Mouse (Mus musculus) kidney, adult 9 months (tissue): ENCODE results near the gene Hp1bp3.

Experiments
- DNase-seq: peaks from one replicate; pipeline ENCODE4 v3.0.0; 2022

Gene Hp1bp3

DNA sequence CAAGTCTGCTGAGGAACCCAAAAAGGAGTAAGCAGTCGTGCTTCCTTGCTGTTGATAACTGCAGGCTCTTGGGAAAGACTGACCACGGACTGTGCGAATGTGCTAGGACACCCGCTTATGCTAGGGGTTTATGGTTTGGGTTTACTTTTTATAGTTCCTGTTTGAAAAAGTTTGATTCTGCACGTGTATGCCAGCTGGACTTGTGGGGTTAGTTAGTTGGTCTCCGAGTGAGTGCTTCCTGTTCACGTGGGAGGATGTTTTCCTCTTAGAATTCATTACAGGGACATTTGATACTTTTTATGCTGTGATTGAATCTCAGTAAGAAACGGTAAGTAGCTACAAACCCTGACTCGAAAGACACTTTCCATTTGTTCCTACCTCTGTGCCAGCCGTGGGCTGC is 7.5 kb downstream of the Hp1bp3 start:
- no peak for DNase-seq

DNA sequence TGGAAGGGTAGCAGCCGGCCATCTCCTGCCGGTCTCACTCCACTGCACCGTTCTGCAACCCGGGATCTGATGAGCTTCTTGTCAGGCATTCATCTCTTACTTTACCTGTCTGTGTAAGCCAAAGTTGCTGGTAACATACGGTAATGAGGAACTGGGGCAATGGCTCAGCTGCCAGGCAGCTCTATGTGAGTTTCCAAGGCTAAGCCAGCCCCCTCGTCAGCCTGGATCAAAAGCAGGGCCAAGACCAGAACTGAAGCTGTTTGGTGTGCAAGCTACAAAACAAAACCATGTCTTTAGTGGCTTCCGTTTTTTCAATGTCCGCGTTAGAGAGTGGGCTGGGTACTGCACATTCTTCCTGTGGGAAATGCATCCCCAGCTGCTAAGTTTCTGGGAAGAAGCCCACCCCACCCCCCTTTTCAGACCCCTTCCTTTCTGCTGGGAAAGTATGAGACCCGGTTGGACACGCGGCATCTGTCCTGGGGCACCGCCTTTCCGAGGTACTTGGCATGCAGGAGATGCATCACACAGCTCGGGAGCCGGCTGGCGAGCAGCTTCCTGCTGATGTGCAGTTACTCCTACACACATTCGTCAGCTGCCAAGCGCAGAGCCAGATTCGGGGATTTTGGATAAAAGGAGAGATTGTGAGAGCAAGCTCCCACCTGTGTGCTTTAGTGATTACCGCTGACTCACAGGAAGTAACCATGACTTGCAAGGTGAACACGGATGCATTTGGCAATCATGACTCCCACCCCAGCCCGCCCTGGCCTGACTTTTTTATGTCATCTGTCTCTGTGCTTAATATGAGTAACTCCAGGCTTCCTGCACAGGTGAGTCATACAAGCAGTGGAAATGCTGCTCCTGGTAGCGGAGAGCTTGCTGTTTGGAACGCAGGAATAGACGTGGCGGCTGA is 30.9 kb downstream of the Hp1bp3 start:
- DNase-seq: no peak

DNA sequence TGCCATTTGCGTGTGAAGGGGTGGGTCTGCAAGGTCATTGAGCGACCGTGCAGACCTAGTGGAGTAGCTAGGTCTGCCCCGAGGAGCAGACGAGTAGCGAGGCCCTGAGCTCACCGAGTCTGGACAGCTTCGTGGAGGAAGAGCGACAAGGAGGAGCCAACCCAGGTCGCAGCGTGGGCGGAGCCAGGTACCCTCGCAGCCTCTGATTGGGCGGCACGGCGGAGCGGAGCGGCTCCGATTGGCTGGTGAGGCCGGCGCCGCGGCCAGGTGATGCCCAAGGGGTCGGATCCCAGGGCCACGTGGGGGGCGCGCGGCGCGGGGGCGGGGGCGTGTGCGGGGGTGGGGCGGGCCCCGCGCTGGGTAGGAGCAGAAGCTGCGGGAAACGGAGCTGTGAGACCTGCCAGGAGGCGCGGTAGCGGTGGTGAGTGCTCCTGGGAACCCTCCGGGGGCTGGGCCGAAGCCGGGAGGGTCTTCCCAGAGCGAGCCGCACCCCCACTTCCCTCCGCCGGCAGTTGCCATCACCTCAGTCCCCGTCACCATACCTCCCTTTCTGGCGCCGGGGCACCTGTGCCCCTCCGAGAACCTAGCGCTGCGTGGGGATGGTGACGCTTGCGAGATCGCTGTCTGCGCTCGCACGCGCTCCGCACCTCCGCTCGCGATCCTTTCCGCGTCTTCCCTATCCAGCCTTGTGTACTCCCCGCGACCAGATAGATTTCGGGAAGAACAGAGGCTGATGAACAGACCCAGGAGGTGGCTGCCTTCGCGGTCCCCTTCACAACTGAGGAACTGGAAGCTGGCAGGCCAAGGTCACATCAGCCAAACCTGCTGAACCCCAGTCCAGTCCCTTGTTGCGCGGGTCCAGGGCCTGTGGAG is 34.2 kb downstream of the Hp1bp3 start, which contains the start of the genes Sh2d5 and Kif17:
TSS of gene Sh2d5 (plus strand) at position 316 of the 873 bp plus-strand sequence.
TSS of gene Kif17 (plus strand) at position 348 of the 873 bp plus-strand sequence.
- DNase-seq: peak; percentile 51

DNA sequence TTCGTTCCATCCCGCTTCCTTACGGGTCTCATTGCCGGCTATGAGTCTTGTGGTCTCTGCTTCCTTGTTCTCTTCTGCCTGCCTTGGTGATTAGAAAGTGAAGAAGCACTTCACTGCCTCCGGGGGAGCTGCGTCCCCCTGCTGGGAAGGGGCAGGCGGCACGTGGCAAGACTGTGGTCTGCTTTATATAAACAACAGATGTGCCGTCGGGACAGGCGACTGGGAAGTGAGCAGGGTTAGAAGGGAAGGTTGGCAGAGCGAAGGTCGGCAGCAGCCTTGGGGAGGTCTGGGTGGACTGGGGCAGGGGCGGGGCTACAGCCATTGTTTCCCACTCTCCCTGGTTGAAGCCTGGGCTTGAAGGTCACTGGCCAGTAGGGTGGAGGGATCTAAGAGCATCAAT is 35.7 kb downstream of the Hp1bp3 start:
- DNase-seq: peak; percentile 14

DNA sequence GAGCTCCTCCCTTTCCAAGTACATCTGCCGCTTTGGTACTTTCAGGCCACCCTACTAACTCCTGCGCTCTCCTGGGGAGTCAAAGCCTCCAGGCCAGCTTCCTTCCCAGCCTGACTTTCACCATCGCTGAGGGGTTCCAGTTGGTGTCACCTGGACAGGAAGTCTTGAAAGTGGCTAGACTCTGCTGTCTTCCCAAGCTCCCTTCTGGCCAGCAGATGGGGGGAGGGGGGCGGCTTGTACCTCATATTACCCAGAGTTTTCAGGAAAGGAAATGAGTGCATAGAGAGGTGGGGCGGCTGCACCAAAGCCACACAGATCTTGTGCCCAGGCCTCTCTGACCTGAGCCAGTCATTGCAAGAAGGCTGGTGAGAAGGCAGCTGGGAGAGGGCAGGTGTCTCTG is 36.1 kb downstream of the Hp1bp3 start:
- no peak for DNase-seq

DNA sequence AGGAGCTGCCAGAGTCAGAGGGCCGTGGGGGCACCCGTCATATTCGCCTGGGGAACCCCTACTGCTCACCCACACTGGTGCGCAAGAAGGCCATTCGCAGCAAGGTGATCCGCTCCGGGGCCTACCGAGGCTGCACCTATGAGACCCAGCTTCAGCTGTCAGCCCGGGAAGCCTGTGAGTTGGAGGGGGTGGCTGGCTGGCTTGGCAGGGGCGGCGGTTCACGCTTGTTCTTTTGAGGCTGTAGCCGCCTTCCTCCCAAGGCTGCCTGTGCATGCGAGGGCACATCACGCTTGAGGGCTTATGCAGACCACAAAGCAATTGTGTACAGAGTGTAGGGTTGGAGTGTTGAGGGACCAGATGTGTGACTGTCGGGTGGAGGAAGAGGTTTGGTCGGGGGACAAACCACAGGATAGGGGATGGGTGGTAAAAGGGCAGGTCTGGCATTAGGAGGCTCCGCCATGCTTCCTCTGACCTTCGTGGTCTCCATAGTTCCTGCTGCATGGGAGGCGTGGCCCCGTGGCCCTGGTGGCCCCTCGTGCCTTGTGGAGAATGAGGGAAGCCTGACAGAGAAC is 41.1 kb downstream of the Hp1bp3 start:
- DNase-seq: no peak

DNA sequence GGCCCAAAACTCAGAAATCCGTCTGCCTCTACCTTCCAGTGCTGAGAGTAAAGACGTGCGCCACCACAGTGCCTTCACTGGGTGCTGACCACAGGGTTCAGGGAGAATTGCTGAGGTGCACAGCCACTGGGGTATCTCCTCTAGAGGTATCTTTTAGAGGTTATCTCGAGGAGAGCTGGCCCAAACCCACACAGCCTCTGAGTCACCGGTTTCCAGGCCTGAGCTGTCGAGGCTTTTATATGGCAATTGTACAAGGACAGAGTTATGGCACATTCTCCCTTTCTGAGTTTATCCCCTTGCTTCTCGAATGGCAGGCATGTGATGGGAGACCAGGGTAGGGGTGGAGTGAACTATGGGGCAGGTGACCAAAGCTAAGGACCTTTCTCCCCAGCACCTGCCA is 42.6 kb downstream of the Hp1bp3 start:
- no peak for DNase-seq

DNA sequence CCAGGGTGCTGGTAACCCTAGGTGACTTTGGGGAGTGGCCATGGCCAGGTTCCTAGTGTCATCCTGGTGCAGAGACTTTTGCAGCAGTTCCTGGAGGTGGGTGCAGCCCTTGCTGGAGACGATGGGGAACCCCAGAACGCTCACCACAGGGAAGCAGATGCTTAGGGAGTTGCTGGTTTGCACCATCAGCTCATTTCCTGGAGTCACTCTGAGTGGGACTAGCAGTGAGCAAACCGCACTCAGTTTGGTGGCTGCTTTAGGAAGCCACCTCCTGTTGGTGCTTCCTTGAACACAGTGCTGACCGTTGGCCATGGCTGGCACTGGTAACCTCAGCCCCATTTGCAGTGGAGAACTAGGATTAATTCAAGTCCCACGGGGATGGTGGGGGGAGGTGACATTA is 43.4 kb downstream of the Hp1bp3 start:
- DNase-seq: no peak

DNA sequence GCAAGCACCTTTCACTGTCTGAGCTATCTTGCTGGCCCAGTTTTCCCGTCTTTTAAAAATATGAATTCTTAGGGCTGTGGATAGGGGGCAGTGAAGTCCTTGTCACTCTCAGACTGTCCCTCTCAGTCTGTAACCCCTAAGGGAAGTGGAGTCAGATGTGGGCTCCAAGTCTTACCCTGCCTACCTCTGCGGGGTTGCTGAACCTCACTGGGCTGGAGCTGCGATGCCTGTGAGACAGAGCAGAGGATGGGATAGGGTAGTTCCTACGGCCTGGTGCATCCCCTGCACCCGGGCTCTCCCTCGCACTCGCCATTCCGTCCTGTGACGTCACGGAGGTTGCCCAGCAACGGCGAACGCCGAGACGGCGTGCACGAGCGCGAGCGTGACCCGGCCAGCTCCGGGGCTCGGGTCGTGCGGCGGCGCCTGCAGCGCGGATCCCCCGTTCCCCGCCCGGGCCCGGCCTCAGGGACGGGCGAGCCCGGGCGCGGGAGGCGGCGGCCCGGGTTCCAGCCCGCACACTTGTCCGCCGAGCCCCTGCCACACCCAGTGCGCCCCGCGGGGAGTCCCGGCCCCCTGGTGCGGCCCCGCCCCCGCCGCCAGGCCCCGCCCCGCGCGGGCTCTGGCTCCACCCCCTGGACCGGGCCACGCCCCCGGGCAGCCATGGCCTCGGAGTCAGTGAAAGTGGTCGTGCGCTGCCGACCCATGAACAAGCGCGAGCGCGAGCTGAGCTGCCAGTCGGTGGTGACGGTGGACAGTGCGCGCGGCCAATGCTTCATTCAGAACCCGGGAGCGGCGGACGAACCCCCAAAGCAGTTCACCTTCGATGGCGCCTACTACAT is 46.0 kb downstream of the Hp1bp3 start:
- peak; percentile 80 for DNase-seq

DNA sequence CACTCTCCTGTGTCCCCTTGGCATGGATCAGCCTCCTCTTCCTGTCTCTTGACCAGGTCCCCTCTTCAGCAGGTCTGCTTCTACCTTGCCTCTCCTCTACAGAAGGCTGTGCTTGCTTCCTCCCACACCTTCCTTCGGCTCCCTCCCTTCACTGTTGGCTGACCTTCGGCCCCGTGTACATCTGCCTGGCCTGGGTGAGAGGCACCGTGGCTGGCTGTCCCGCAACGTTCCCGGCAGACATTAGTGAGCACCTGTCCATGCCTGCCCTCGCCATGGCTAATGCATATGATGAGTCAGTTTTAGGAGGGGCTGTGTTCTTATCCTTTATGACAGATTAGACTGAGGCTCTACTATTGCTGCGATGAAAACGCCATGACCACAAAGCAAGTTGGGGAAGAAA is 51.8 kb downstream of the Hp1bp3 start:
- DNase-seq: no peak

DNA sequence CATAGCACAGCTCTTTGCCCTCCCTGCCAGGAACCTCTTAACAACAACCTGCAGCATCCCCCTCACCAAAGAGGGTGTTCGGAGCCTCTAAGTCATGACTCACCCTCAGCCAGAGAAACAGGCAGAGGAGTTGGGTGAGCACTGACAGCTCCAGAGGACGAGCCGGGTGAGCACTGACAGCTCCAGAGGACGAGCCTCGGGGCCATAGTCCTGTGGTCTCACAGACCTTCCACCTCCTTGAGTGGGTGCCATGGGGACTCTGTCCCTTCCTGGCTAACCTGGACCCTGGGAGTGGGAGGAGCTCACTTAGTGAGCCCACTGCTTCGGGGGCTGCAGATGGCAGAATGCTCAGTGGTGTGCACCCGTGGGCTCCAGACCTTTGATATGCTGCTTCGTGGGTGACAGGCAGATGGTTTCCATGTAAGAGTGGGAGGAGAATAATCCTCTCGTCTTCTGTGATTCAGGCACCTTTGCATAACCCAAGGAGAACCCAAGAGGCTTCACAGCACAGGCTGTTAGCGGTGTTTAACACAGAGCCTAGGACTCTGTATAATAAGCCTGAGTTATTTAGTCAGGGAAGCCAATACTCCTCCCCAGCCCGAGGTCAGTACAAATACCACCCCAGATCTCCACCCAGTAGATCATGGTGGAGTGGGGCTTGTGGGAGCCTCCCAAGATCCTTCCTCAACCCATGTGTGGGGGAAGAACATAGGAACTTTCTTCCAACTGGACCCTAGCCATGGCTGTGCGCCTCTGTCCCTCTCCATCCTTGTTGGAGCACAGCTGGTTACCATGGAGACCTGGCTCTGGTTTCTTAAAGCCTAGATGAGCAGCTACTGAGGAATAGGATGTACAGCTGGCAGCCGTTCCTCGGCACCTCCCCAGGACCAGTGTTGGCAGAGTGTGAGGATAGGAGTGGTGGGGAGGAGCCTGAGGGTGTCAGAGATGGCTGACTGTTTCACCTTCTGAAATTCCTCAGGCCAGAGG is 56.2 kb downstream of the Hp1bp3 start:
- no peak for DNase-seq

DNA sequence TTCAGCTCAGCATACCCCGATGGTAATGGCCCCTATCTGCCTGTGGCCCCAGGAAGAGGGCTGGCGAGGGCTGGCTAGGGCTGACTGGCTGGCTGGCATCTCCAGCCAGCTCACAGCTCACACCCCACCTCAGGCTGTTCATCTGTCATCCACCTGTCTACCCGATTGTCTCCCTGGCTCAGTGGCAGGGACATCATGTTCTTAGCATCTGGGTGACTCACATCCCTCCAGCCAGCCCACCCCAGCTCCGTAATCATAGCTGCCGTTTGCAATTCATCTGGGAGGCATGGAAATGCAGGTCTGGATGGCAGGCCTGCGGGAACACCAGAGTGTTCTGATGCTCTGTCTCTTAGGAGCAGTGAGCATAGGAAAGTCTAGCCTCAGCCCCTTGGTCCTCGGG is 62.2 kb downstream of the Hp1bp3 start:
- DNase-seq: no peak

DNA sequence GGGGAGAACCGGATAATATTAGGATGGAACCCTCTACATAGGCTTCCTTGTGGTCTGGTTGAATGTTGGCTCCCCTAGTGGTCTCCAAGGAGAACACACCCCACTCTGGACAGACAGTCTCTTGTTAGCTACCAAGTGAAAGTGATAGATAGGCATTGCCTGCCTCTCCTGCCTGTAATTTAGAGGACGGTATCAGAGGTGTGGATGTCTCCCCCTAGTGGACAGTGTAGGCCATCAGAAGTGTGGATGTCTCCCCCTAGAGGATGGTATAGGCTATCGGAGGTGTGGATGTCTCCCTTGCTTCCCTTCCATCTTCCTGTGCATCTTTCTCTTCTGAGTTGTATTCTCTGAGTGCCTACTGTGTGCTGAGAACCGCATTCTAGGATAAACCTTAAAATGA is 66.7 kb downstream of the Hp1bp3 start:
- peak; percentile 83 for DNase-seq

DNA sequence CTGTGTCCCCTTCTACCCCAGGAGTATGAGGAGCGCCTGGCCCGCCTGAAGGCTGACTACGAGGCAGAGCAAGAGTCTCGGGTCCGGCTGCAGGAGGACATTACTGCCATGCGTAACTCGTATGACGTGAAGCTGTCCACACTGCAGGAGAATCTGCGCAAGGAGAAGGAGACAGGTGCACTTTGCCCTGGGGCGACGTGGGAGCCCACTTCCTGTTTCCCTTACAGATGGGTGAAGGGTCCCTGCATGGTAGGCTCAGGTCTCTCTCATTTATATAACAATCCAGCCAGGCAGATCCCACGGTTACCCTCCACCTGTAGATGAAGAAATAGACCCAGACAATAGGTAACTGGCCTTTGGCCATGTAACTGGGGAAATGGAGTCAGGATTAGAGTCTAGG is 70.3 kb downstream of the Hp1bp3 start:
- no peak for DNase-seq

DNA sequence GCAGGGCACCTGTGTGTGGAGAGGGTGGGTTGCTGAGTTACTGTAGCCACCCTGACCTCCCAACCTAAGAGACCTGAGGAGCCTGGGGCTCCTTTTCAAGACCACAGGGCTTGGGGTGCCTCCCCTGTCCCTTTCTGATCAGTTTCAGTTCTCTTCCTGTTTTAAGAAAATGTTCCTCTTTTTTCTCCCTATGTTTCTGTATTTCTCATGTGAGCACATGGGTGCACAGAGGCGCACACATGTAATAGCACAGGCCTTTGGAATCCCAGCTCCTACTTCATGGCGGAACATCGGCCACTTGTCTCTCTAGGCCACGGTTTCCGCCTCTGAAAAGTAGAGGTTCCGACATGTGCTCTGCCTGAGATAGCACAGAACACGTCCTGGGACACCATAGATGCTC is 72.6 kb downstream of the Hp1bp3 start:
- no peak for DNase-seq

DNA sequence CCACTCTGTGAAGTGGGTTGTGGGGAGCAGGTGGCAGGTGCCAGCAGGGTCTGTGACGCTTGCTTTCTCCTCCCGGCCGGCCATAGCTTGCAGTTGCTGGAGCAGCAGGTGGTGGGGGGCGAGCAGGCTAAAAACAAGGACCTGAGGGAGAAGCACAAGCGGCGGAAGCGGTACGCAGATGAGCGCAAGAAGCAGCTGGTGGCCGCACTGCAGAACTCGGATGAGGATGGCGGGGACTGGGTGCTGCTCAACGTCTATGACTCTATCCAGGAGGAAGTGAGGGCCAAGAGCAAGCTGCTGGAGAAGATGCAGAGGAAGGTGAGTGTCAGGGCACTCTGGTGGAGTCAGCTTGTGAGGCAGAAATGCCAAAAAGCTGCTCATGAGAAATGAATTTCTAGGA is 75.9 kb downstream of the Hp1bp3 start:
- no peak for DNase-seq

DNA sequence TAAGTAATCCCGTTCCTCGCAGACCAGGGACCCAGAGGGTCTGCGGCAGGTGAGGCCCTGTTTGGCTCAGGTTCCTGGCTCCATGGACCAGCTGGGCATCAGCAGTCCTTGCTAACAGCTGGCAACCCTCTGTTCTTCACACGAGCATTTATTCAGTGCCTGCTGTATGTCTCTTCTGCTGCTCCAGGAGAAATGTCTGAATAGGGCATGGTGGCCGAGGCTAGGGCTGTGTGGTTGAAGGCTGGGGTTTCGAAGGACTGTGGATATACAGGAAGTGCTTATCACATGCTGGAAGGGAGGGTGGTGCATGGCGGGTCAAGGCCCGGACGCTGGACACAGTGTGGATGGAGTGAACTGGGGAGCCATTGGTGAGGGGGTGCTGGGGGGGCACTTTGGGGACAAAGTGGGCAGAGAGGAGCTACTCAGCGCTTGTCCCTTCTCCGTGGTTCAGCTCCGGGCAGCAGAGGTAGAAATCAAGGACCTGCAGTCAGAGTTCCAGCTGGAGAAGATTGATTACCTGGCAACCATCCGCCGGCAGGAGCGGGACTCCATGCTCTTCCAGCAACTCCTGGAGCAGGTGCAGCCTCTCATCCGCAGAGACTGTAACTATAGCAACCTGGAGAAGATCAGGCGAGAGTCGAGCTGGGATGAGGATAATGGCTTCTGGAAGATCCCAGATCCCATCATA is 77.3 kb downstream of the Hp1bp3 start:
- DNase-seq: no peak

DNA sequence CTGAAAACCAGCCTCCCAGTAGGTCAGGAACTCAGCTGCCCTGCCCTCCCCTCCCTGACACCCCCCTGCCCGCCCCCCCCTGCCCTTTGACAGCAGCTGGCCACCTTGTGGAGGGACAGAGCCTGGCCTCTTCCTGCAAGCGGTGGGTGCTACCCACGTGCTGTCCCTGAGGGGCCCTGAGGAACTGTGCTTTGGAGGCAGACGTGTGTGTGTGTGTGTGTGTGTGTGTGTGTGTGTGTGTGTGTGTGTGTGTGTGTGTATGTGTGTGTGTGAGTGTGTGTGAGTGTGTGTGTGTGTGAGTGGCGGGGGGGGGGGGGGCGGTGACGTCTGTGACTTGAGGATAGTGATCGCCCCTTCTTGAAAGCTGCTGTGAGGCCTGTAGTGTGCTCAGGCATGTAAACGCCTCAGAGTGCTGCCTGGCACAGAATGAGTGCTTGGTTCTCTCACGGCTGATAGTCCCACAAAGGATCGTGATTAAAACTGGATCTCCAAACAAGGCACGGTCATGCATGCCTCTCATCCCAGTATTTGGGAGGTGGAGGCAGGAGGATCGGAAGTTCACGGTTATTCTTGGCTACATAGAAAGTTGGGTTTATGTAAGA is 78.0 kb downstream of the Hp1bp3 start:
- DNase-seq: no peak
